Mouse (Mus musculus) right cerebral cortex, postnatal 14 days (tissue): ENCODE measurements around the gene Pgf.

Experiments
- DNase-seq: peaks from one replicate; pipeline ENCODE4 v3.0.0; 2022

Gene Pgf

DNA sequence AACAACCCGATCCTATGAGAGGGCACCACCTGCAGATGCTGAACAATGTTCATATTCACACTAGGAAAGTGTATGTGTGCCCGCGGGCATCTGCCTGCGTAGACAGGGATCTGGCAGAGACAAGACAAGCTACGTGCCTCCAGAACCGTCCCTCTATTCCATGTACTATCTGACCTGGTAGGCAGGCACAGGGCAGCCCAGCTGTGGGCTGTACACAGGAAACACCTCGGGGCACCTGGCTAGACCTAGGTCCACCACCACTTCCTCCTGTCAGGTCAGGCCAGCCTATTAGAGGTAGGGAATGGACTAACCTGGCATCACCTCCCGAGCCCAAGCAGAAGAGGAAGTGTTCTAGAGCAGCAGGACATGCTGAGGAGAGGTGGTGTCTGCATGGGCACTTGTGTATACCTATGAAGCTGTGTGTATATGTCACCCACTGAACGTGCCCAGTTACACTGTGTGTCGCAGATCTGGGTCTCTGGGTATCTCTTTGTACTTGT, at the start of gene Pgf:
TSS of gene Pgf (minus strand) at position 51 of the 500 bp plus-strand sequence.
- no peak for DNase-seq

- no peak for DNase-seq
Measured at GRCm38 (mm10) chr12:85227227-85227626, 49.6 kb upstream of the Pgf start.

GRCm38 (mm10) chr12:85219905-85220290, 42.3 kb upstream of the Pgf start:
- no peak for DNase-seq

DNA sequence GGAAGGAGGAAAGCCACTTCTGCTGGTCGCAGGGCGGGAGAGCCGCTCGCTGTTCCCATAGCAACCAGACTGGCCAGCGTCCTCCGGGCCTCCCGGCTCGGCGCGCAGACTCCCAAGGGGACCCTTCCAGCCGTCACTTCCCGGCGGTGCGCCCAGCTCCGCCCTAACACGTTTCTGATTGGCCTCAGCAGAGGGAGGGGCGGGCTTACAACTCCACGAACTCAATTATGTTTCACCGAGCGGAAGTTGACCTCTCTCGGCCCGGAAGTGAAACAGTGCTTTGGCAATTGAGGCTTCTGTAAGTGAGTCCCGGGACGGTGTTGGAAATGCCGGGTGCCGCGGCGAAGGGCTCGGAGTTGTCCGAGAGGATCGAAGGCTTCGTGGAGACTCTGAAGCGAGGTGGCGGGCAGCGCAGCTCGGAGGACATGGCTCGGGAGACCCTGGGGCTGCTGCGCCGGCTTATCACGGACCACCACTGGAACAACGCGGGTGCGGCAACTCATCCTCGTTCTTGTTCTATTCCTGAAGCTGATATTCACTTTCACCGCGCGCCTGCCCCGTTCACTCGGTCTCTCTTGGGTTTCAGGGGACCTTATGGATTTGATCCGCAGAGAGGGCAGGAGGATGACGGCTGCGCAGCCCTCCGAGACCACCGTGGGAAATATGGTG, 41.8 kb upstream of the Pgf start, which contains the start of gene Eif2b2:
TSS of gene Eif2b2 (plus strand) at position 246 of the 669 bp plus-strand sequence.
- DNase-seq, result peak; percentile 97

- no peak for DNase-seq
Measured at GRCm38 (mm10) chr12:85217733-85218310, 40.2 kb upstream of the Pgf start.

DNA sequence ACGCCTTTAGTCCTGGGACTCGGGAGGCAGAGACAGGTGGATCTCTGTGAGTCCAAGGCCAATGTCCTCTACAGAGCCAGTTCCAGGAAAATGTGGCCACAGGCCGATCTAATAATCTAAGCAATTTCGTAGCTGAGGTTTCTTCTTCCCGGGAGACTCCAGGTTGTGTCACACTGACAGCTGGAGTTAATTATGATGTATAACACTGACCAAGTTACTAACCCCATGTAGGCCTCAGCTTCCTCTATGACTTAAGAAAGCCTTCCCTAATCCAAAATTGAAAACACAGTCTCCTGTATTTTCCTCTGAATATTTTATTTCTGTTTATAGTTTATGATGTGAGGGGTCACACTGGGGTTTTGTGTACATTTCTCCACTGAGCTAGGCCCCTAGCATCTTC, 37.4 kb upstream of the Pgf start:
- DNase-seq, result no peak

- no peak for DNase-seq
Measured at GRCm38 (mm10) chr12:85208687-85209199, 31.2 kb upstream of the Pgf start.

- no peak for DNase-seq
Measured at GRCm38 (mm10) chr12:85205425-85205824, 27.8 kb upstream of the Pgf start.

- no peak for DNase-seq
Measured at GRCm38 (mm10) chr12:85204105-85204504, 26.5 kb upstream of the Pgf start.

DNA sequence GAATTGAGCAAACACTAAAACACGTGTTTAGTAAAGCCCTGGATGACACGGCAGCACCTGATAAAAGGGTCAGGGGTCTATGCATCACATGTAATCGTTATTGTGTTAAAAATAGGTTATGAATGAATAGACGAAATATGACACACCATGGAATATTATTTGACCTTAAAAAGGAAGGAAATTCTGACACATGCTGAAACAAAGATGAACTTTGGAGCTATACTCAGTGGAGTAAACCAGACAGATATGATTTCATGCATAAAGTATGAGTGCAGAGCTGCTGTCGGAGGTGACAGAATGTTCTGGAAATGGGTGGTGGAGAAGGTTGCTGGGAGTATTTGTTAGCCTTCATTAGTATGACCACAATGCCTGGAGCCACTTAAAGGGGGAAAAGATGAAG, 26.1 kb upstream of the Pgf start:
- no peak for DNase-seq

DNA sequence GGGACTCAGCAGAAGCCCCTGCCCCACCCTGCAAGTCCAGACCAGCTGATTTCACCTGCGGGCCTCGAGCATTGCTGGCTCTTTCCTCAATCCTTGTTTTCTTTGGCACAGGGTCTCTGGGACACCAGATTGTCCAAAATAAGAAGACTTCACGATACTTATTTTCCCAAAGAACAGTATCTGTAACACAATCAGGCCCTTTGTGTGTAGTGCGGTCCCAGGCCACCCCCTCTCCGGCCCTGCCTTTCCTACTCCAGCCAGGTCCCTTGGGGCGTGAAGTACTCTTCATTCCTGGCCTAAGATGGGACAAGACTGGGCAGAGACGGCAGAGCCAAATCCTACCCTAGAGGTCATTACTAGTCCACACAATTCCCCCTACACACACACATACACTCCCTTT, 24.6 kb upstream of the Pgf start:
- no peak for DNase-seq

DNA sequence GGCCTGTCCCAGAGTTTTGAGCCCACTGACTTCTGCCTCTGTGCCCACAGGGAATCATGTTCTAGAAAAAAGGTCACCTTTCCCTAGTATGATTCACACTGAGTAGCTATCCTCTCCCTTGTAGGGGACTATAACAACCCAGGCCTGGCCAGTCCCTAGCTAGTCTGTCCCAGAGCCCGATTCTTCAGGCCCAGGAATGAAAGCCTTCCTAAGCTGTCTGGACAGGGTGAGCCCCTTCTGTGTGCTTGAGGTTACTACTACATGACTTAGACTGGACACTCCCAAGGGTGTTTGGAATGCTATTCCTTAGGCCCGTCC, 24.2 kb upstream of the Pgf start:
- no peak for DNase-seq

DNA sequence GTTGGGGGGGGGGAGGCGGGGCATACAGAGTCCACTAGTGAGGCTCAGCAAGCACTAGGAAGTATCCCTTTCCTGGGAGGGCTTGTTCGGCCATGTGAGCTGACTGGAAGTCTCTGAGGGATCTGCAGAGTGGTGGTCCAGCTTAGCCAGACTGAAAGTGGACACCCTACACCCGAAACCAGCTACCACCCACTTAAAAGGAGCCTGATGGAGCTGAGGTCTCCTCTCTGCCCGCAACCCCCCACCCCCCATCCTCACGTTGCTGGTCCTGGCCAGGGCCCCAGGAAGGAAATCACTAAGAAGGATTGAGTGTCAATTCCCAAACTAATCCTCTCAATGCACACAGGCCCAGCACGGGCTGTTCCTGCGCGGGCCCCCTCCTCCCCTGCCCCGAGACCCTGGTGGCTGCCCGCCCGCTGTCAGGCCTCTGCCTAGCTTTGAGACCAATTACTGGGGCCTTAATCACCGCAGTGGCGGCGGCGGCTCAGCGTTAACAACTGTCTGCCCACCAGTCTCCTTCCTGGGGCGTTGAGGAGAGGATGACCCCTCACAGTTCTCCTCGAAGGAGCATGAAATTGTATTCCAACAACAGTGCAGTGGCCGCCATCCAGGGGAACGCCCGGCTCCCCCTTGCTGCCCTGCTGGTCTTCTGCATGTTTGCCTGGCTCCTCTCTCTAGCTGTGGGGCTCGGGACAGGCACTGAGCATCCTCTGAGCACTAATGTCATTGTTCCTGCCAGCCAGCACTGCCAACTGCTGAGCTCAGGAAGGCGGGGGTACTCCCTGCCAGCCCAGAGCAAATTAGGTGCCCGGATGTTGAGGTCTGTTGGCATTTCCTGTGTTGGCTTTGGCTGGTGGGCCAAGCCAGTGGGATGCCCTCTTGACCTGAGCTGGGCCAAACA, 23.6 kb upstream of the Pgf start:
- no peak for DNase-seq

GRCm38 (mm10) chr12:85199954-85200353, 22.4 kb upstream of the Pgf start:
- no peak for DNase-seq

- DNase-seq, result no peak
Measured at GRCm38 (mm10) chr12:85197936-85198335, 20.3 kb upstream of the Pgf start.

DNA sequence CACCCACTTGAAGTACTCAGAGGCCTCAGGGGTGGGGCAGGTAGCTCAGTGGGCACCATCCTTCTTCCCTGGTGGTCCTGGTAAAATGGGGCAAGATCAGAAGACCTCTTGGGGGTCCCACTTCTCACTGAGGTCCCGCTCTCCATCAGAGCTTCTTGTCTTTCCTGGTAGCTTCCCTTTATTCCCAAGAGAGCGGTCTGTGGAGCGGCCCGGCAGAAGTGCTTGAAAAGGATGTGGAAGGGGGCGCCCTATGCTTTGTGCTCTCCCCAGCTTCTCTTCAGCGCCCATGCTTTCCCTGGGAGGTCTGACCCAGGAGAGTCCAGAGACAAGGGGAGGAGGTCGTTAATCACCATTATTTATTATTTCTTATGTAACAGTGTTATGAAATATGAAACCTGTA, 19.8 kb upstream of the Pgf start:
- no peak for DNase-seq

DNA sequence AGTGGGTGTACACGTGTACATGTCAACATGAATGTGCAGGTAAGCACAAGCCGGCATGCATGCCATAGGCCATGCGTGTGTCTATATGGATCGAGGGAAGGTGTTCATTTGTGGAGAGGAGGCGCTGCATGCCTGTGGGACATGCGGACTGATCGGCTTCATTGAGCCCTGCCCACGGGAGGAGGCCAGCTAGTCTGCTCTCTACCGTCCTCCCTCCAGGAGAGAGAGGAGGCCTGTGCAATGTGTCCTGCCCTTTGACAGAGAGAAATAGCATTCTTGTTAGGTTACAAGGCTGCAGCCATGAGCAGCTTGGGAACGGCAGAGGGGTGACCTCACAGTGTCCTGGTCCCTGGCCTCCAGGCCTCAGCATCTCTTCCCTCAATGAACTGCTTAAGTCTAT, 18.6 kb upstream of the Pgf start:
- no peak for DNase-seq

GRCm38 (mm10) chr12:85195086-85195485, 17.5 kb upstream of the Pgf start:
- DNase-seq, result no peak

- DNase-seq, result peak; percentile 65
Measured at GRCm38 (mm10) chr12:85194623-85195018, 17.0 kb upstream of the Pgf start.

DNA sequence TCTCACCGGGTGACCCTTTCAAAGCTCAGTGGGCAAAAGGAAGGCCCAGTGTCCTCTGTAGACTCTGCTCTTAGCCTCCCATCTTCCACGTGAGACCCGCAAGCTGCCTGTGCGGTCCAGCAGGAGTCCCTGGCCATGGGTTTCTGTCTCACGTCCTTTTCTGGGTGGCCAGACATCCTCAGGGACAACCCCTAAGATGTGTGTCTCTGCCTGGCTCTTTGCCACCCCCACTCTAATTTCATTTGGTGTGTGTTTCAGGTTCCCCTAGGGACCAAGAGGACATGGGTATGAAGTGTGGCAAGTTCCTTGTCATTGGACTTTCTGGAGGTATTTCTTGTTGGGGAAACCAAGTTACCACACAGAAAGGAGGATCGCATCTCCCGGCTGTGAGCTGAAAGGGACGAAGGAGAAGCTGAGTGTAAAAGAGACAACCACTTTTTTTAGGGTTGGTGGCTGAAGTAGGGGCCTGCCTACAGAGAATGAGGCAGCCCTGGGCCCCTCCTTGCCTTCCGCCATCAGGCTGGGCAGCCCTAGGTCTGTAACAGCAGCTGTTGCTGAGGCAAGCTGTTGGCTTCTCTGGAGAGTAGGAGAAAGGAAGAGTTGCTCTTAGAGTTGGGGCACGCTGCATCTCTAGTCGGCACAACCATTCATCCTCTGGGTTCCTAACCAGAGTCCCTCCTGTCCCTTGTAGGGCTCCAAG, 16.5 kb upstream of the Pgf start:
- DNase-seq, result no peak

- no peak for DNase-seq
Measured at GRCm38 (mm10) chr12:85193146-85193545, 15.6 kb upstream of the Pgf start.

GRCm38 (mm10) chr12:85192461-85193108, 15.0 kb upstream of the Pgf start:
- no peak for DNase-seq
